Mouse (Mus musculus) hematopoietic stem cell, adult 5-6 weeks (primary cell): ENCODE results near the gene Insl6. TPM values are rescaled to one million over a fixed set of nuclear protein-coding genes. Genes with fewer than 3 reads are reported as not detected.

ENCODE experiments used
- ATAC-seq, 2 experiments: fragments of 125-278 bp in 1 of 2; replicated peaks in 1 of 2; 2 replicates each; pipeline ENCODE4 v1.8.0; 2016 to 2017; ENCODE audit warnings: inconsistent platforms in 2 of 2, mild to moderate bottlenecking in 2 of 2, moderate number of reproducible peaks in 2 of 2, low read depth in 1 of 2, moderate TSS enrichment in 1 of 2; ENCODE audit not compliant: low FRiP score in 2 of 2, poor library complexity in 2 of 2, severe bottlenecking in 2 of 2, insufficient read depth in 1 of 2, low TSS enrichment in 1 of 2
- total RNA-seq: library from RNA; stranded (forward); fragments of 172-1452, 232-1000 nt; gene quantifications from 2 replicates; pipeline ENCODE4 v1.2.3, GENCODE M21; 2017

The Insl6 gene
- 17.9 and 36.0 TPM in 2 replicates for total RNA-seq

- ATAC-seq, result peak; percentile 63 to 75
Measured at GRCm38 (mm10) chr19:29325053-29325851, at the start of gene Insl6. Gene Insl6, minus strand, starts transcription at chr19:29325356.

DNA sequence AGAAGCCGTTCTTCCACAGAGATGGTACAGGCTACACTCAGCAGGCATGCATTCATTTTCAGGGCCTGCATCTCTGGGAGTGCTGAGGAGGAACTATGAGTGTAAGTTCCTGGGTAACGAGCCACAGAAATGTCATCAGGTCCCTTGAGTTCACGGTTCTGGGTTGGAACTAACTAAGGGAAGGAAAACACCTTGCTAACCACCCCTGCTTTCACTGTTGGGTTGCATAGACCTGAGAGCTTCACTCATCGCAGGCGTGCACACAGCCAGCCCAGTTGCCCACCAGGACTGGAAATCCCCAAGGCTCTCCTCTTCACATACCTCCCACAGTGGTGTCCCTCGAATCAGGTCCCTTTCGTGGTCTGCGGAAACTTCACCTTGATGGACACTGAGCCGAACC, 49.8 kb upstream of the Insl6 start:
- no peak for ATAC-seq

GRCm38 (mm10) chr19:29373438-29373837, 48.3 kb upstream of the Insl6 start:
- no peak for ATAC-seq

DNA sequence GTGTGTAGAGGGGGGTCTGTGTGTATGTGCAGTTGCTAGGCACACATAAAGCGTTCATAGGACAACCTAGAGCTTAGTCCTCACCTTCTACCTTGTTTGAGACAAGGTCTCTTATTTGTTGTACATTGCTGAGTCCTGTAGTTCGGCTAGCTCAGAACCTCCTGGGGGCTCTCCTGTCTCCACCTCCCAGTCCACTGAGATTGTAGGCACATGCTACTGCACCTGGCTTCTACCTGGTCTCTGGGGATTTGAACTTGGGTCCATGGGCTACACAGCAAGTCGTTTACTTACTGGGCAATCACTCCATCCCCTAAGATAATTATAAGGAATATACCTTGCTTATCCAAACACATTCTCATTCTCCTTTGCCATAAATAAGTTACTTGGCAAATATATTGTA, 47.5 kb upstream of the Insl6 start:
- ATAC-seq, result no peak

- ATAC-seq, result no peak
Measured at GRCm38 (mm10) chr19:29372138-29372537, 47.0 kb upstream of the Insl6 start.

- no peak for ATAC-seq
Measured at GRCm38 (mm10) chr19:29371284-29372081, 46.3 kb upstream of the Insl6 start.

- no peak for ATAC-seq
Measured at GRCm38 (mm10) chr19:29370545-29371283, 45.6 kb upstream of the Insl6 start.

- ATAC-seq, result 0 out of 4 replicates have a peak, but pooled peaks of 1 of the 2 experiments have one; percentile 3
Measured at GRCm38 (mm10) chr19:29370112-29370511, 45.0 kb upstream of the Insl6 start.

- no peak for ATAC-seq
Measured at GRCm38 (mm10) chr19:29368671-29369309, 43.6 kb upstream of the Insl6 start.

DNA sequence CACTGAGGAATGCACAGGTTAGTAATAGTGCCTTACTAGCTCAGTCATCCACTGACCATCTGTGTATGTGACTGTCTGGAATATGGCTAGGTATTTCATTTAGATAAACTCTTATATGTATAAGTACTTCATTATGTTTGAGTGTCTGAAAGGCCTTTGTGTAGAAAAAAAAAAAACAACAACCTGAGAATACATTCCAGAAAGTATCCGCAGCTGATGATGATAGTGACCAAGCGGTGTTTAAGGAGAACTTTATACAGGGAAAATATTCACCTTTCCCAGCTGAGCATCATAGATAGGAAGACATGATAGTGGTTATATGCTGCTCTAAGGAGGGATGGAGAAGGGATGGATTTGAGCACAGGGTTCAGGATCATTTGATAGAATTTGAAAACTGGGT, 42.9 kb upstream of the Insl6 start:
- no peak for ATAC-seq

GRCm38 (mm10) chr19:29366969-29367622, 41.9 kb upstream of the Insl6 start, which contains the start of the genes Plgrkt and Cd274:
Gene Plgrkt, minus strand, starts transcription at chr19:29367390.
Gene Cd274, plus strand, starts transcription at chr19:29367455.
- peak; percentile 89 to 94 for ATAC-seq

DNA sequence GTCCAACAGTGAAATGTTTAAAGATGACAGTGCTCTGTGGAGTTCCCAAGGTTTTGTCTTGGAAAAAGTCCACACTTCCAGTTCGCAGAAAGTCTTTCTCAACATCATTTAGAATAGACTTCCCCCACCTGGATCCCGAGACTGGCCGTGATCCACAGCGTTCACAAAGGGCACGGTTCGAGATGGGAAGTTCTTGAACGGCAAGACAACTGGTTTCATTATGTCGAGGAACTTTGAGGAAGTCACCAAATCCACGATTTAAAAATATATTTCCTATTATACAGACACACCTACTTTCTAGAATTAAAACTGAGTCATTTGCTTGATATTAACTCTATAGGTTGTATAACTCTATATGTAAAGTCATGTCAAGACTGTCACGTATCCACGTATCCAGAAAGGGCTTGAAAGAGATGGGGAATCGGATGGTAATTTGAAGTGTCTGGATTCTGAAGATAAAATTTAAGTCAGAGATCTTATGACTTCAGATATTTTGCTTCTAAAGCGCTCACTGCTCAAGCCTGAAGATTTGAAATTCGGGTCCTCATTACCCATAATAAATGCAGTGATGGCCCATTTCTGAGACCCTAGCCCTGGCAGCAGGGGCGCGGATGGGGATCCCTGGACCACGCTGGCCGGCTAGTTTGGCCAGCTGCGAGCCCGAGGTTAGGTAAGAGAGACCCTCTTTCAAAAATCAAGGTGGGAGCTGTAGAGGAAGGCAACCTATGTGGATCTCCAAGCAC, 41.2 kb upstream of the Insl6 start:
- no peak for ATAC-seq

GRCm38 (mm10) chr19:29365105-29365504, 39.9 kb upstream of the Insl6 start:
- no peak for ATAC-seq

- ATAC-seq, result no peak
Measured at GRCm38 (mm10) chr19:29364076-29364475, 38.9 kb upstream of the Insl6 start.

DNA sequence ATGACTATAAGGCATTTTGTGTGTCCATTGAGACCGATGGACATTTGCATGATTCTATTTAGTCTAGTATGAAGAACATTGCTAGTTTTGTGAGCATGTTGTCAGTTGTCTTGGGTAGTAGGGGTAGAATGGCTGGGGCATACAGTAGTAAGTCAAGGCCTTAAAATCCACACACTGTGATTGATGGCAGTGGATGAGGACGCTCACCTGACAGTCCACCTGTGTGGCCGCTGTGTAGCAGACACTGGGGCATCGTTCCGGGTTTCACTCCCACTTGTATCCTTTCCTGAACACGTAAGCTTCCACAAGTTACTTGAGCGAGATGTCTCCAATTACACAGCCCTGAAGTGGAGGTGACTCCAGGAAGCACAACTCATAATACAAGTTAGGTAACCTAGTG, 38.4 kb upstream of the Insl6 start:
- no peak for ATAC-seq

- ATAC-seq, result no peak
Measured at GRCm38 (mm10) chr19:29362173-29362930, 37.2 kb upstream of the Insl6 start.
